Mouse (Mus musculus) G1E (cell line): Measurements from ENCODE around the gene Trim31. TPM values are rescaled to one million over a fixed set of nuclear protein-coding genes. Genes with fewer than 3 reads are reported as not detected.

Source experiments
- ATAC-seq: 2 replicates; pipeline ENCODE4 v1.8.0; 2016; ENCODE audit warnings: mild to moderate bottlenecking; ENCODE audit not compliant: insufficient number of reproducible peaks, poor library complexity, low FRiP score, severe bottlenecking; ENCODE audit errors: extremely low read depth
- DNase-seq: peaks from one replicate; pipeline ENCODE4 v3.0.0; 2012; ENCODE audit warnings: low spot score
- H3K27me3 ChIP-seq: 2 replicates; pipeline ENCODE4 v1.6.1; 2012; ENCODE audit warnings: mild to moderate bottlenecking, low read length, inconsistent platforms; ENCODE audit not compliant: insufficient read depth
- H3K36me3 ChIP-seq: replicated peaks from 2 replicates; pipeline ENCODE3; 2012; ENCODE audit warnings: mild to moderate bottlenecking, inconsistent platforms
- H3K4me1 ChIP-seq: 2 replicates; pipeline ENCODE4 v1.6.1; 2012; ENCODE audit warnings: low read depth, low read length, inconsistent platforms, mixed read lengths; ENCODE audit not compliant: insufficient read depth
- H3K4me3 ChIP-seq: 2 replicates; pipeline ENCODE4 v1.5.1; 2012; ENCODE audit warnings: low read depth, mild to moderate bottlenecking, inconsistent platforms, low read length, moderate library complexity, mixed read lengths
- H3K9me3 ChIP-seq: replicated peaks from 2 replicates; pipeline ENCODE4 v1.6.1; 2012; ENCODE audit warnings: inconsistent platforms
- CTCF ChIP-seq: IDR thresholded peaks from 2 replicates; pipeline ENCODE4 v1.5.1; 2012; ENCODE audit warnings: low read depth, low read length, inconsistent platforms, mixed read lengths
- GATA1 ChIP-seq: IDR thresholded peaks from 2 replicates; pipeline ENCODE4 v1.6.1; 2012; ENCODE audit warnings: borderline replicate concordance, low read length, inconsistent platforms, mixed read lengths
- GATA2 ChIP-seq: IDR thresholded peaks from 2 replicates; pipeline ENCODE4 v1.6.1; 2012; ENCODE audit warnings: low read depth, low read length, inconsistent platforms, borderline replicate concordance
- POLR2AphosphoS5 ChIP-seq: IDR thresholded peaks from 2 replicates; pipeline ENCODE4 v1.6.1; 2012; ENCODE audit warnings: low read depth, low read length, inconsistent platforms; ENCODE audit not compliant: insufficient replicate concordance
- TAL1 ChIP-seq: conservative IDR thresholded peaks from 2 replicates; pipeline ENCODE4 v1.6.1; 2012; ENCODE audit warnings: low read depth, low read length, inconsistent platforms, mixed read lengths
- polyA plus RNA-seq: library from polyadenylated mRNA; stranded (reverse); fragments of >175 nt; gene quantifications from 2 replicates; pipeline ENCODE4 v1.2.3, GENCODE M21; 2012
- total RNA-seq, 2 experiments: library from RNA; stranded (forward) in 1 of 2; stranded (reverse) in 1 of 2; fragments of 200-1000 nt in 1 of 2; fragments of >200 nt in 1 of 2; fragmentation: Nextera tagmentation in 1 of 2; gene quantifications; 2 replicates each; pipeline ENCODE4 v1.2.3; 2014 to 2017

Trim31 gene
- total and polyA plus RNA-seq, 3 experiments = not detected

DNA sequence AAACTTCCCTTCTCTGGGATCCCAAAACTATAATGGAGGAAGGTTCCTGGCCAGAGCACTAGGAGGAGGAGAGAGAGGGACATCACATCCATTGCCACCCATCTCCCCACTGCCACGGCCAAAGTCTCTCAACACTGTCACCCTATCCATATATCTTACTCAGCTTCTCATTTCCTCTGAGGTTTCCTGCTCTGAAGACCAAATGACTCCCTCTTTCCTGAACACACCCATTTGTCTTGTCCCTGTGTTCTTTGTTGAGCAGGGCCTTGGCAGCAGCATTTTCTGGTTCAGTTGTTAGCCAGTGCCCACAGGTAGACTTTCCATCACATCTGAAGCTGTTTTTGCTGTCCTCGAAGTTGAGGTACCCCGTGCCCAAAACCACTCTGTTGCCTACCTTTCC is 39.7 kb upstream of the Trim31 start:
- no peak for TF ChIP-seq GATA1
- TF ChIP-seq CTCF = no peak
- no peak for TF ChIP-seq POLR2AphosphoS5
- TF ChIP-seq GATA2 = no peak
- H3K36me3 ChIP-seq = peaks cover 49% of the 10 kb centered on the region
- H3K9me3 ChIP-seq = no peaks in the 10 kb centered on the region
- DNase-seq (no peak), ATAC-seq (no peak)
- H3K4me3 ChIP-seq = no peak overlapping the region
- H3K27me3 ChIP-seq = peaks cover 7% of the 10 kb centered on the region; the same call in 1 of the 2 replicates
- no peaks in the 10 kb centered on the region for H3K4me1 ChIP-seq

- peaks cover 20% of the 10 kb centered on the region for H3K27me3 ChIP-seq
- peaks cover 24% of the 10 kb centered on the region for H3K36me3 ChIP-seq
- no peak for ATAC-seq
Measured at GRCm38 (mm10) chr17:36861680-36862079, 36.2 kb upstream of the Trim31 start.

DNA sequence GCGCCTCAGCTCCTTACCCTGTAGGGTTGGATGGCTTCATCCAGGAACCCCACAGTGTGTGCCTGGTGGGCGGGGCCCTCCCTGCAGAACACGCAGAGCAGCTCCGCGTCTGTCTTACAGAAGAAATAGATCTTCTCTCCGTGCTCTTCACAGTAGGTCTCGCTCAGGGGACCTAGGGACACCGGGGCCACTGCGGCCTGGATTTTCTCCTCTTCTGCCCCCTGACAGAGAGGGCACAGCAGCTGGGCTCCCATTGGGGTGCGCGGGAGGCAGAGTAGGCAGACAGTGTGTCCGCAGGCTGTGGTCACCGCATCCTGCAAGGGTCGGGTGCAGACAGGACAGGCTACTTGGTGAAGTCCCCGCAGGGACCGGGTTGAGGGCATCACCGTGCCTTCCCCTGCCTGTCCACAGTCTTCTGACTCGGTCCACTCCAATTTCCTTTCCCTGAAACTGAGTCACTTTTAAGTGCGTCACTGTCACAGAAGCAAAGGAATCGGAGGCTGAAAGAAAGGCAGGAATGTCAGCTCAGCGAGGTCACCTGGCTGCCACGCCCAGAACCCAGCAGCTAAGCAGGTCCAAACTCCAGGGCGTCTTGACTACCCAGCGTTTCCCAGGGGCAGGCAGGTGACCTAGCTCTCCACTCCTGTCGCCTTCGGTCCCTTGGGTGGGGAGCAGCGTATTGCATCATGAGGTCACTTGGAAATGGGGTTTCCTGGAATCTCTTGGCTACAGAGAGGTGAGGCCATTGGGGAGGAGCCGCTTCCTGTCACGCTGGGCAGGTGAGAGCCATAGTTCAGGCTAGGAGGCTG is 31.0 kb upstream of the Trim31 start, which contains the start of gene Trim15:
Gene Trim15 (minus strand): TSS at position 492 of the 809 bp plus-strand sequence.
- peaks cover 20% of the 10 kb centered on the region for H3K27me3 ChIP-seq
- peaks cover 44% of the 10 kb centered on the region for H3K4me1 ChIP-seq
- H3K36me3 ChIP-seq = peaks cover 9% of the 10 kb centered on the region
- H3K9me3 ChIP-seq = no peaks in the 10 kb centered on the region
- DNase-seq (no peak), ATAC-seq (no peak)
- H3K4me3 ChIP-seq = peak within 1 kb of the TSS; percentile 13; the same call in 1 of the 2 replicates
- TF ChIP-seq TAL1 = no peak
- TF ChIP-seq POLR2AphosphoS5 = no peak
- no peak for TF ChIP-seq CTCF
- TF ChIP-seq GATA1 = no peak
- no peak for TF ChIP-seq GATA2

More at GRCm38 (mm10) chr17:36861680-36862079, 36.2 kb upstream of the Trim31 start:
- DNase-seq = no peak
- TF ChIP-seq TAL1 (no peak), GATA1 (no peak), CTCF (no peak), POLR2AphosphoS5 (no peak), GATA2 (no peak)
- no peak overlapping the region for H3K4me3 ChIP-seq
- H3K4me1 ChIP-seq = peaks cover 7% of the 10 kb centered on the region
- no peaks in the 10 kb centered on the region for H3K9me3 ChIP-seq

- H3K36me3 ChIP-seq = peaks cover 22% of the 10 kb centered on the region
- no peak for TF ChIP-seq GATA2
- TF ChIP-seq GATA1 = no peak
- no peak for TF ChIP-seq CTCF
- no peak for TF ChIP-seq TAL1
- no peak for TF ChIP-seq POLR2AphosphoS5
- peaks cover 53% of the 10 kb centered on the region for H3K4me1 ChIP-seq
- H3K9me3 ChIP-seq = no peaks in the 10 kb centered on the region
- H3K4me3 ChIP-seq = no peak overlapping the region
- H3K27me3 ChIP-seq = peaks cover 16% of the 10 kb centered on the region
- no peak for ATAC-seq
- peak; percentile 9 for DNase-seq
Measured at GRCm38 (mm10) chr17:36868836-36869235, 29.1 kb upstream of the Trim31 start.

GRCm38 (mm10) chr17:36869284-36869954 is 28.5 kb upstream of the Trim31 start, which contains the start of gene Trim10:
Trim10 (plus strand) TSS chr17:36869574.
- H3K36me3 ChIP-seq = peaks cover 27% of the 10 kb centered on the region
- peaks cover 12% of the 10 kb centered on the region for H3K27me3 ChIP-seq
- H3K9me3 ChIP-seq = no peaks in the 10 kb centered on the region
- no peak for TF ChIP-seq GATA1
- TF ChIP-seq TAL1 = peak; percentile 93
- TF ChIP-seq GATA2 = no peak
- no peak for TF ChIP-seq POLR2AphosphoS5
- peak; percentile 91 for ATAC-seq
- H3K4me1 ChIP-seq = peaks cover 53% of the 10 kb centered on the region
- peak within 1 kb of the TSS; percentile 76 for H3K4me3 ChIP-seq
- peak; percentile 89 for DNase-seq
